Mouse (Mus musculus): ENCODE data around the gene Ssr3. TPM values are rescaled to one million over a fixed set of nuclear protein-coding genes. Genes with fewer than 3 reads are reported as not detected.
"Not testable (repeated sequence)": the region's sequence is repeated elsewhere in the genome, so short reads cannot be mapped to it uniquely, and the experiment has no call there.

Ssr3 gene
- total and polyA plus RNA-seq, 2 experiments from 2014 or later, result 136 to 141 TPM

DNA sequence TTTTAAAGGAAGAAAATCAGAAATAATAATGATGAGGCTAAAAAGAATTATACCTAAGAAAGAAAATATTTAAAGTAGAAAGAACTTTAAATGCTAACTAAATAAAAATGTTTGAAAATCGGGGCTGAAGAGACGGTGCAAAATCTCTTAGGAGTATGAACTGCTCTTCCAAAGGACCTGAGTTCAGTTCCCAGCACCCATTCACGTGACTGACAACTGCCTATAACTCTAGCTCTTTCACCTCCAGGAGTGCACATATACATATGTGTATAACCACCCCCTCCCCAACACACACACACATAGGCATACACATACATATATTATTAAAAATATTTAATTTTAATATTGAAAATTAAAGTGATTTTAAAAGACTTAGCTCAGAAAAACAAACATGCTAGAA, 5.1 kb upstream of the Ssr3 start:
- Histone ChIP-seq H3K4me3 (ENCODE audit: low read depth, low read length) (no peak overlapping the region), H3K9ac (replicated peaks; ENCODE audit: low read depth, low read length) (no peak overlapping the region), H3K27ac (ENCODE audit: low read depth) (no peak overlapping the region), H3K27me3 (ENCODE audit: control insufficient read depth, insufficient read depth, low read length) (no peaks in the 10 kb centered on the region), H3K4me1 (ENCODE audit: control insufficient read depth, insufficient read depth) (no peaks in the 10 kb centered on the region), H3K9me3 (replicated peaks; ENCODE audit: control insufficient read depth, low read length) (no peaks in the 10 kb centered on the region), H3K36me3 (replicated peaks; ENCODE audit: control insufficient read depth, insufficient read depth, low read length) (no peaks in the 10 kb centered on the region), H3K4me2 (ENCODE audit: low read depth, low read length) (no peak overlapping the region)
- DNase-seq (ENCODE audit: low spot score) (no peak), ATAC-seq (ENCODE audit: insufficient read depth, low read depth) (no peak)
- TF ChIP-seq CTCF (IDR thresholded peaks at IDR 0.05; ENCODE audit: low read depth) (no peak), EP300 (IDR thresholded peaks at IDR 0.05; ENCODE audit: low read depth) (no peak)
- 92% methylated on average over 3 of the region's 3 CpGs for WGBS

DNA sequence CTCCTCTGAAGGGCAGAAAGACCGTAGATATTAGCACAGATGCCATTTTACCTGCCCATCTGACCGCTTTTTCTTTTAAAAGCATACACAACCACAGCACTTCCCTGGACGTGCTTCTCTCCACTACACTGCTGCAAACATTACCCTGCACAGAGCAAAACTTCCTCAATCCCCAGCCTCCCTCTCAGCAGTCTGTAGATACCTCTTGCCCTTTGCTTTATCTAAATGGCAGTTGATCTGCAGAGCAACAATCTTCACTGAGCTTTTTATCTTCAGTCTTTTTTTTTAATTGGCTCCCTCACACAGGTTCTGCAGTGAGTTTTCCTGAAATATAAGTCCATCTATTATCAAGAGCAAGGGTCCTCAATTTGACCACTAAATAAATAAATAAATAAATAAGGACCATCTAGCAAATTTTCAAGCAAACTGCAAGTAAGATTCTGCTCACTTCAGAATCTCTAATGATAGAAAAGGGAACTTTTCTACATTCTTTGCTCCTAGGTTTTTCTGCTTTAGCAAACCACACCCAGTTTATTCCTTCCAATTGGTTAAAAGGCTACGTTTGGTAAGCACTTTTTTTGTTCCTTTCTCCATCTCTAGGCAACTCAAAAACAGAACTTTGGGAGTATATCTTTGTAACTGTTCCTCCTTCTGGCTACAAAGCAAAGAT, 4.5 kb upstream of the Ssr3 start:
- 72% methylated on average over 4 of the region's 4 CpGs for WGBS
- TF ChIP-seq EP300 (IDR thresholded peaks at IDR 0.05; ENCODE audit: low read depth) (no peak), CTCF (IDR thresholded peaks at IDR 0.05; ENCODE audit: low read depth) (no peak)
- ATAC-seq (ENCODE audit: insufficient read depth, low read depth) (no peak), DNase-seq (ENCODE audit: low spot score) (no peak)
- Histone ChIP-seq H3K9ac (replicated peaks; ENCODE audit: low read depth, low read length) (no peak overlapping the region), H3K4me3 (ENCODE audit: low read depth, low read length) (no peak overlapping the region), H3K27ac (ENCODE audit: low read depth) (no peak overlapping the region), H3K4me2 (ENCODE audit: low read depth, low read length) (no peak overlapping the region), H3K36me3 (replicated peaks; ENCODE audit: control insufficient read depth, insufficient read depth, low read length) (no peaks in the 10 kb centered on the region), H3K9me3 (replicated peaks; ENCODE audit: control insufficient read depth, low read length) (no peaks in the 10 kb centered on the region), H3K4me1 (ENCODE audit: control insufficient read depth, insufficient read depth) (no peaks in the 10 kb centered on the region), H3K27me3 (ENCODE audit: control insufficient read depth, insufficient read depth, low read length) (no peaks in the 10 kb centered on the region)

DNA sequence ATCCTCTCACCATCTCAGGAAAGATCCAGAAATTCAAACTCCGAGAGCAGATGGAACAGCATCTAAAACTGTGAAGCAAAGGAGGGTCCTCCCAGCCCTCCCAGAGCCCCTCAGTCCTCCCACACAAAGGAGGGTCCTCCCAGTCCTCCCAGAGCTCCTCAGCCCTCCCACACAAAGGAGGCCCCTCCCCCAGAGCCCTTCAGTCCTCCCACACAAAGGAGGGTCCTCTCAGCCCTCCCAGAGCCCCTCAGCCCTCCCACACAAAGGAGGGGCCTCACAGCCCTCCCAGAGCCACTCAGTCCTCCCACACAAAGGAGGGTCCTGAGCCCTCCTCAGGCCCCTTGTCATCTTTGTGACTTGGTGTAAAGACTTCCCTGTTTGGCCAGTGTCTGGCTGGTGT, 2.7 kb upstream of the Ssr3 start:
- not testable (repeated sequence) for H3K27ac ChIP-seq (ENCODE audit: low read depth); H3K4me3 ChIP-seq (ENCODE audit: low read depth, low read length); H3K4me1 ChIP-seq (ENCODE audit: control insufficient read depth, insufficient read depth); H3K9ac ChIP-seq (replicated peaks; ENCODE audit: low read depth, low read length); H3K9me3 ChIP-seq (replicated peaks; ENCODE audit: control insufficient read depth, low read length); DNase-seq (ENCODE audit: low spot score); ATAC-seq (ENCODE audit: insufficient read depth, low read depth); H3K36me3 ChIP-seq (replicated peaks; ENCODE audit: control insufficient read depth, insufficient read depth, low read length); H3K27me3 ChIP-seq (ENCODE audit: control insufficient read depth, insufficient read depth, low read length); H3K4me2 ChIP-seq (ENCODE audit: low read depth, low read length)
- WGBS, result 78% methylated on average over 1 of the region's 1 CpGs

DNA sequence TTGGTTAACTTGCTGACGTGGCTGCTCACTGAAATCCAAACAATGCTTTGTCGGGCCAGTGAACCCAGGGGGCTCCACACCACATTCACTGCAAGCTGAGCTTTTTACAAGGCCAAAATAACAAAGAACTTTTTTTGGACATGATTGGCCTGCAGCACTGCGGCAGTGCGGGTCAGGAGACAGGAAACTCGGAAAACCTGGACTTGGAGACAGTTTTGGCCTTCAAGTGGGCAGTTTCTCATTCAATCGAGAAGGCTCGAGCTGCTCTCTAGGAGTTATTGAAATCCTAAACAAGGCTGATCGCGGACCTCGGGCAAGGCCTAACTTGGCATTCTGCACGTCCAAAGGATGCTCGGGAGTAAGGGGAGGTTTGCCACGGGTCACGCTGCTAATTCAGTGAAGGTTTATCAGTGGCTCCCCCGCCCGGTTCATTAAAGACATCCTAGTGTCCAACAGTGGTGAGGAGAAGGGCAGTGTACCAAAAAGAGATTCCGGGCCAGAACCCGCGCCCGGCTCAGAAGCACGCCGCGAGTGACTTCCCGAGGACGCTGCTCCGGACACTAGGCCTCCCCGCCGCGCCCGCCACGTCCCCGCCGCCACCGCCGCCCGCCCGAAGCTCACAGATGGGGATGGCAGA, 521 bp downstream of the Ssr3 start:
- H3K4me1 ChIP-seq (ENCODE audit: control insufficient read depth, insufficient read depth), result peaks cover 6% of the 10 kb centered on the region; the same call in 1 of the 2 replicates
- peak overlapping the region; percentile 91 for H3K4me3 ChIP-seq (ENCODE audit: low read depth, low read length)
- H3K9me3 ChIP-seq (replicated peaks; ENCODE audit: control insufficient read depth, low read length), result no peaks in the 10 kb centered on the region
- H3K27ac ChIP-seq (ENCODE audit: low read depth), result peak overlapping the region; percentile 88
- DNase-seq (ENCODE audit: low spot score) (peak; percentile 47), ATAC-seq (ENCODE audit: insufficient read depth, low read depth) (peak; percentile 51)
- no peaks in the 10 kb centered on the region for H3K27me3 ChIP-seq (ENCODE audit: control insufficient read depth, insufficient read depth, low read length)
- TF ChIP-seq CTCF (IDR thresholded peaks at IDR 0.05; ENCODE audit: low read depth) (peak; percentile 16), EP300 (IDR thresholded peaks at IDR 0.05; ENCODE audit: low read depth) (no peak)
- H3K36me3 ChIP-seq (replicated peaks; ENCODE audit: control insufficient read depth, insufficient read depth, low read length), result peaks cover 31% of the 10 kb centered on the region
- peak overlapping the region; percentile 78 for H3K4me2 ChIP-seq (ENCODE audit: low read depth, low read length)
- WGBS, result under 1% methylated on average over 37 of the region's 37 CpGs
- peak overlapping the region; percentile 76 for H3K9ac ChIP-seq (replicated peaks; ENCODE audit: low read depth, low read length)

DNA sequence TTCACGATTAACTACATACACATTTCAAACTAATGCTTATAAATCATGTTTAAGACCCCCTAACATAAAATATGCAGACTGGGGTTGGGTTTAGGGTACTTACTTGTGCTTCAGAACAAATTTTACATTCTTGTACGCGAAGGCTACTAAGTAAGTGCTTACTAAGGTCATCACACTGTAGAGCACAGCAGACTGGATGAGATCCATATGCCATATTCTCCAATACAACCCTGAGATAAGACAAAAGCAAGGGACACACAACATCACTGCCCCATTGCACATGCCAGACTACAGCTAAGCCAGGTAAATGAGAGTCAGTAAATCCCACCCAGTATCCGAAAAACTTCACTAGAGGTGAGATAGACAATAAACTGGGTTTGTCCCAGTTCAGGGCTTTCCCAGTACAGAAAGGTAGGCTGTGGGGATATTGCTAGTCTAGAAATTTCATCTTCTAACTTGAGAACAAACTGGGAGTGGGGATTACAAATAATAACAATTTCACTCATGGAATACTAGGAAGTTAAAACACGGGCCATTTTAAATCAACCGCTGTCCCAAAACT, 1.1 kb downstream of the Ssr3 start:
- H3K4me3 ChIP-seq (ENCODE audit: low read depth, low read length), result peak overlapping the region; percentile 91
- peak overlapping the region; percentile 76 for H3K9ac ChIP-seq (replicated peaks; ENCODE audit: low read depth, low read length)
- H3K4me1 ChIP-seq (ENCODE audit: control insufficient read depth, insufficient read depth), result peaks cover 6% of the 10 kb centered on the region; the same call in 1 of the 2 replicates
- WGBS, result 29% methylated on average over 6 of the region's 6 CpGs
- peaks cover 37% of the 10 kb centered on the region for H3K36me3 ChIP-seq (replicated peaks; ENCODE audit: control insufficient read depth, insufficient read depth, low read length)
- no peaks in the 10 kb centered on the region for H3K9me3 ChIP-seq (replicated peaks; ENCODE audit: control insufficient read depth, low read length)
- H3K4me2 ChIP-seq (ENCODE audit: low read depth, low read length), result peak overlapping the region; percentile 78
- TF ChIP-seq CTCF (IDR thresholded peaks at IDR 0.05; ENCODE audit: low read depth), result no peak
- TF ChIP-seq EP300 (IDR thresholded peaks at IDR 0.05; ENCODE audit: low read depth), result no peak
- DNase-seq (ENCODE audit: low spot score) (no peak), ATAC-seq (ENCODE audit: insufficient read depth, low read depth) (no peak)
- no peaks in the 10 kb centered on the region for H3K27me3 ChIP-seq (ENCODE audit: control insufficient read depth, insufficient read depth, low read length)
- H3K27ac ChIP-seq (ENCODE audit: low read depth), result peak overlapping the region; percentile 88
